In genomic region chr7:122433377-122433776, GRCm38 (mm10) we compare ENCODE assay signal across 20 mouse cellular contexts.
"Had no signal": no experiment of that assay in that cellular context is flagged by ENCODE, and none has a peak within 500 bp of the region (broad histone marks: within the 10 kb centered on the region; RNA-seq: fewer than 3 reads in every experiment).

No protein-coding gene starts in this region.

- H3K4me3 ChIP-seq: gastrocnemius, adult 2 months; heart, embryonic 10.5 days; heart, embryonic 12.5 days; hindbrain, embryonic 13.5 days; hindbrain, embryonic 15.5 days; limb, embryonic 10.5 days; limb, embryonic 12.5 days; liver, embryonic 13.5 days; liver, embryonic 15.5 days had no signal

- DNase-seq: gastrocnemius, adult 2 months; gastrocnemius, postnatal 10 days; gastrocnemius, postnatal 25 days; heart, adult 18-20 months; heart, postnatal 10 days; kidney, adult 11 months; kidney, adult 8-10 months; kidney, postnatal 10 days; kidney, postnatal 25 days; kidney, postnatal 4 days; liver; liver, embryonic 13.5 days had no signal

- H3K27ac ChIP-seq: gastrocnemius, adult 2 months; heart, embryonic 10.5 days; hindbrain, embryonic 13.5 days; hindbrain, embryonic 15.5 days; hindbrain, postnatal 0 days; limb, embryonic 10.5 days; limb, embryonic 12.5 days; liver, embryonic 13.5 days; liver, embryonic 15.5 days had no signal

- H3K4me1 ChIP-seq: limb, embryonic 10.5 days; limb, embryonic 12.5 days; liver, embryonic 13.5 days; liver, embryonic 15.5 days had no signal
